Mouse (Mus musculus): ENCODE results near the gene Sp6.
A peak's percentile ranks its signal among the peaks of the same experiment; 100 is the strongest.

The Sp6 gene

GRCm38 (mm10) chr11:97013121-97013670 lies at the start of gene Sp6:
TSS of gene Sp6 (plus strand) at chr11:97013394.
- DNase-seq = no peak

DNA sequence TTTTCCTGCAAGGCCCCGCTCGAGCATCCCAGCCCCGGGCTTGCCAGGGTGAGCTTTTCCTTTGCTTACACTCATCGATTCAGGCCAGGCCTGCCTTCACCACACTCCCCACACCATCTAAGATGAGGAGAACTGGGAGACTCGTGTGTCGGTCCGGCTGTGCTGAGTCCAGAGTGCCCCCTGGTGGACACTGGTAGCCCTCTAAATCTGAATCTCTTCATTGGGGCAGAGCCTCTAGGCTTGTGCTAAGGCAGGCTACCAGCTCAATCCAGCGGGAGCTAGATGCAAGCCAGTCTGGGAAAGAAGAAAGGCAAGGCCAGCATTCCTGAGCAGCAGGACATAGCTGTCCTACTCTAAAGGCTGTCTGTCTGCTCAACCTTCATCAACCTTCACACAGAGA lies 49.6 kb upstream of the Sp6 start:
- DNase-seq = peak; percentile 98

GRCm38 (mm10) chr11:96966172-96966571 lies 47.0 kb upstream of the Sp6 start:
- no peak for DNase-seq

DNA sequence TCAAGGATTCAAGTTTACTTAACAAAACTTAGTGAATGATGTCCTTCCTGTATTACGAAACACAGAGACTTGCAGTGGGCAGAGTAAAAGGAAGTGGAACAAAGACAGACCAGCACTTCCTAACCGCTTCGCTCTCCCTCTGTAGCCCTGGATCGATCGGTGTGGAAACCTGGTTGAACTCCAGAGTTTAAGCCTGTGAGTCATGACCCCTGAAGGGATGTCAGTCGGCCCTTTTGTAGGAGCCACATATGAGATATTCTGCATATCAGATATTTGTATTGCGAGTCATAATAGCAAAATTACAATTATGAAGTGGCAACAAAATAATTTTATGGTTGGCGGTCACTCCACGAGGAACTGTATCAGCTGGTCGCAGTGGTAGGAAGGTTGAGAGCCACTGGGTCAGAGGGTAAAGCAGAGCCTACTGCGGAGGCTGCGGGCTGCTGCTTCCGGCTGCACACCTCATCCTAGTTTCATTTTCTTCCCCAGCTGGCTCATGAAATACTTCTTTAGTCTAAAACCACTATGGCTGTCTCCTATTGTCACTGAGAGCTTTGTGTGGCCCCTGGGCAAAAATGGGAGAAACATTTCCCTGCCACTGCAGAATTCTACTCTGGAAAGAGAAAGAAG lies 46.2 kb upstream of the Sp6 start:
- peak; percentile 95 for DNase-seq

DNA sequence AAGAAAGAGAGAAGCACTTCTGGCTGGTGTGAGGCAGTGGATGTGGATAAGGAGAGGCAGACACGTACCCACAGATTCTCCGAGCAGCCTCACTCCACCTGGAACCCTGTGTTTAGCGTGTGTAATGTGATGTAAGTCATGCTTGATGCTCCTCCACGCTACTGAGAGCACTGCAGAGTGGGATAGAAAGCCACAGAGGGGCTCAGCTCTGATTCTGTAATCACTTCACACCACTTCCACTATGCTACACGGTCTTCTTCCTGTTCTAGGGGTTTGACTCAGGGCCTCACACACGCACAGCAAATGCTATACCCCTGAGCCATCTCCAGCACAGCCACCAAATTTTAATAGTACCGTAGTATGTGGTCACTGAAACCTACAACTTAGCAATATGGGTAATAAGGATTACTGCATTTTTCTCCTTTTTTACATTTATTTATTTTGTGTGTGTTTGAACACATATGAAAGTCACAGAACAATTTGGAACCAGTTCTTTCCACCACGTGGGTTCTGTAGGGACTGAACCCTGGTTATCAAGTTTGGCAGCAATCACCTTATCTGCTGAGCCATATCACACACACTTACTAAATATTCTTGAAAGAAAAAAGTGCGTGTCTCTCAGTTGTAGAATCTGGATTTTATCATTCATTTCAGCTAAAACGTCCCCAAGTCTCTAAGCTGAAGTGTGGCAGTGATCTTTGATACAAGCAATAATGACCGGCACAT lies 45.5 kb upstream of the Sp6 start:
- DNase-seq = no peak

GRCm38 (mm10) chr11:96968476-96968875 lies 44.7 kb upstream of the Sp6 start:
- peak; percentile 97 for DNase-seq

DNA sequence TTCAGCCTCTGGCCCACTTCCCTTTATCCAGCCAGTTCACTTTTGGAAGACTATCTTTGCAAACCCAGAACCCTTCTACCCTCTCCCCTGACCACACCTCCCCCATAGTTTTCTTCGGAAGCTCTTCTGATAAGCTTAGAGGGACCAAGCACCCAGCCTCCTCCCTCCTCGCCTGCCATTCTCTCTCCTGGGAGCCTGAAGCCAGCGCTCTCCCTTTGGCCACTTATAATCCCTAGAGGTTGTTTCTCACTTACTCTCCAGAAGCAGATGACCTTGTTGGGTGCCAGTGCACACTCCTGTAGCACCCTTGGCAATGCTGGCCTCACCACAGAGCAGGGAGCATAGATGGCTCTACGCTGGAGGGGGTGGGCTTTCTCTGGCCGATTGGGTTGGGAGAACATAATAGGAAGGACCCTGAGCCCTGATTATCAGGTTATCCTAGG lies 43.9 kb upstream of the Sp6 start:
- DNase-seq = peak; percentile 98

- peak; percentile 99 for DNase-seq
Measured at GRCm38 (mm10) chr11:96969746-96970145, 43.4 kb upstream of the Sp6 start.

DNA sequence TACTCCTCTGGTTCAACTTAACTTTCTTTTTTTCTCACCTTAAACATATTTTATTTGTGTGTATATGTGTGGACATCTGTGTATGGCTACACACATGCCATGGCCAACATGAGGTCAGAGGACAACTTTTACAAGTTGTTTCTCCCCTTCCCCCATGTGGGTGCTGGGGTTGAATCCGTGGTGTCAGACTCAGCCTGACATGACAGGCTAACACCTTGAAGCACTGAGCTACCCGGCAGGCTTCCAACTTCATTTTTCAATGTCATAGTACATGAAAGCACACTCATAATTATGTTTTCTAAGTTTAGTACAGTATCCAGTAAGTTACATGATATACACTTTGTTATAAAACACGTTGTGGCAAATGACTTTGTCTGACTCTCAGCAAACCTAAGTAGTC lies 42.9 kb upstream of the Sp6 start:
- DNase-seq = no peak

- no peak for DNase-seq
Measured at GRCm38 (mm10) chr11:96972906-96973305, 40.3 kb upstream of the Sp6 start.

- DNase-seq = peak; percentile 96
Measured at GRCm38 (mm10) chr11:96973426-96973964, 39.7 kb upstream of the Sp6 start.

GRCm38 (mm10) chr11:96974813-96975212 lies 38.4 kb upstream of the Sp6 start:
- DNase-seq = no peak

DNA sequence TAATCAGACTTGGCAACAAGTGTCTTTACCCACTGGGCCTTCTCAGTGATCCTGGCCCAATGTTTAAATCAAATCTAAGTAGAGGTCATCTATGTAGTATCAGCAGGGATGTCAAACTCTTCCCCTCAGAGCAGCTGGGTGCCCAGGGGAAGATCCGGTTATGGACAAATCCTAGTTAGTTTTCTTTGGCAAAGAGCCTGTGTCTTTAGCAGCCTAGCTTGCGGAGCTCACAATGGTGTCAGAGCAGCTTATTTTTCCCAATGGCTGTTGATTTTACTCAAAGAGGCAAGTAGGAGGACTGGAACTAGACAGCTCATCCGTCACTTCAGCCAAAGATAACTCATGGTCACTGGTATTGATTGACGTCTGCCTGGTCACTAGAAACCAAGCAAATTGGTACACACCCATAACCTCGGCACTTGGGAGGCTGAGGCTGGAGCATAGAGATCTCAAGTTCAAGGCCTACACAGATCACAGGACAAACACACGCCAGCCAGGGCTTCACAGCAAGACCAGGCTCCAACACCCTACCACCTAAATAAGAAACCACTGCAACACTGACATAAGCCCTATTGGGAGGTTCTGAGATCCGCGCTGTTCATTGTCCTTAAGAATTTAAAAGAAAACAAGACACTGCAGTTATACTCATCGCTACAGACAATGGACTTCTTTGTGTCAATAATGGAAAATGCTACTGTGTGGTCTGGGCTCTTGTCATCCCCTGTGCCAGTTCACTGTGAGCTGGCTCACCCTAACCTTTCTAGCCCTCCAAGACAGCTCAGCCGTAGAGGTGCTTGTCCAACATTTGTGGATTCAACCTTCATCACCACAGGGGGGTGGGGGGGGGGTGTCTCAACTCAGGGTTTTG lies 37.4 kb upstream of the Sp6 start:
- DNase-seq = peak; percentile 94

- no peak for DNase-seq
Measured at GRCm38 (mm10) chr11:96976379-96976687, 36.9 kb upstream of the Sp6 start.

DNA sequence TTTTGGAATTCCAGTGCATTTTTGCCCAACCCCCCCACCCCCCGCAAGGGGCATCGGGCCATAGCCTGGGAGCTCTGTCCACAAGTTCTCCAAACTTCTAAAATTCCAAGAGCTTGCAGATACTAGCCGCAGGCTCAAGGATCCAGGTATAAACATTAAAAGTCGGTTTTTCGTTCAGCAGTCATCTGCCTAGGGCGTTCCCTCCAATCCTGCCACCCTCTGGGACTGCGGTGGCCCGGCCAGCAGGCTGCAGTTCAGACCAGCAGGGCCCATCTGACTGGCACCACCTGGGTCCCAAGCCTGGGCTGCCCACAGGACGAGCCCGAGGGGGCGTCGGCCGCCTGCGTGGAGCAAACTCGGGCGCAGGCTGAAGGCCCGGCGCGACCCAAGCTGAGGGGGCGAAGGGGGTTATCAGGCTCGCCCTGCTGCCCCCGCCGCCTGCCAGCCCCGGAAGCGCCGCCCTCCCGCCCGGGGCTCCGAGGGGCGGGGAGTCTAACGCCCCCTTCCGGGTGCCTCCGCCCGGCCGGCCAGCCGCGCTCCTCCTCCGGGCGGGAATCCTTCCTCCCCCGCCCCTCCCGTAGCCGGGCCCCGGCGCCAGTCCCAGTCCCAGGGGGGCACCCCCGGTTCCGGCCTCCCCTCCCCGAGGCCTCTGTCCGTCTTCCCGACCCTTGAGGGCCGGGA lies 36.1 kb upstream of the Sp6 start:
- DNase-seq = peak; percentile 99

GRCm38 (mm10) chr11:96977606-96978400 lies 35.4 kb upstream of the Sp6 start:
- peak; percentile 100 for DNase-seq

- peak; percentile 94 for DNase-seq
Measured at GRCm38 (mm10) chr11:96978401-96979246, 34.6 kb upstream of the Sp6 start.

DNA sequence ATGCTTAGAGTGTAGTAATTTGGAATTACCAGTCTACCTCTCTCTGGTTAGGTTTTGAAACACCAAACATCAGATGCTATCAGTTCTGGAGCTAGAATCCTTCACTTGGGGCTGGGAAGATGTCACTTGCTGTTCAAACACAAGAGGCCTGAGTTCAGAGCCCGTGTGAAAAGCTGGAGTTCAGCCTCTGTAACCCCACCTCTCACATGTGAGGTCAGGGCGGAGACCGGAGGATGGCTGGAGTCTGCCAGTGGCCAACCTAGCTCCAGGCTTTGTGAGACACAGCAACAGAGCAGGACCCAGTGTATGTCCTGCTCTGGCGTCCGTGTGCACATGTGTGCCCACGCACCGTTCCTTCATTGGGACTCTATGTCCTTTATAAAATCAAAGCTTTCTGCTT lies 33.9 kb upstream of the Sp6 start:
- peak; percentile 86 for DNase-seq

DNA sequence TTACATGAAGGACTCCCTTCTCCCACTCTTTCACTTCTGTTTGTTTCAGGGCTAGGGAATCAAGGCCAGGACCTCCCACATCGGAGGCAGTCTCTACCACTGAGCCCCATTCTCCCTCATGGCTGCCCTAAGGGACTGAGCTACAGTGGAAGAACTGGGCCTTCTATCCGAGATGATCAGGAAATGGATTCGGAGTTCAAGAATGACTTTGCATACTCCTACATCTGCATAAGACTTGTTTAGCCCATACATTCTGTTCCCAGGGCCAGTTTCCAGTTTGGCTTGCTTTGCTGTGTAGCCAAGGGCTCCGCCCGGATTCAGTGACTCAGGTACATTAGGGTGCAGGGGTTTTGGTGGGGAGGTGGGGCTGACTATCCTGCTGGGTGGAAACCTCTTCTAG lies 33.2 kb upstream of the Sp6 start:
- peak; percentile 82 for DNase-seq

DNA sequence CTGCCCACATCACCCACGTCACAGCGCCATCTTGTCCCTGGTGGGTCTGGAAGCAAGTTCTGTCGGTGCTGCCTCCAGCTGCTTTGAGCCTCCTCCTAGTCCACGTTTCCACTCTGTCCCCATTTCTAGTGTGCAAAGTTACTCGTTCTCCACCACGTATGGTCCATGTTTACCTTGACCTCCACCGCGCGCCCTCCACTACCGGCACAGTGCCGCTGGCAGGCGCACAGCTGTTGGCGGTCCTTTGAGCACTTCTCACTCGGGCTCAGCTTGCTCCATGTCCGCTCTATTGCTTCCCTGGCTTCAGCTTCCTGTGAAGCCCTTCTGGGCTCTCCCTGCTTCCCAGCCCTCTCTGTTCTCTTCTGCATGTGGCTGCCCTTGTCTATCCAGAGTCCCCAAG lies 31.7 kb upstream of the Sp6 start:
- DNase-seq = peak; percentile 89

- DNase-seq = peak; percentile 96
Measured at GRCm38 (mm10) chr11:96982355-96982754, 30.8 kb upstream of the Sp6 start.
